Mouse (Mus musculus) stomach, embryonic 14.5 days (tissue): ENCODE measurements around the gene Cacna2d1. TPM values are rescaled to one million over a fixed set of nuclear protein-coding genes. Genes with fewer than 3 reads are reported as not detected.

ENCODE experiments used
- ATAC-seq: fragments of 200-750 bp; cut with Nextera tagmentation; 2 replicates; pipeline ENCODE4 v1.8.0; 2017; ENCODE audit warnings: low read depth, moderate TSS enrichment; ENCODE audit not compliant: insufficient number of reproducible peaks, insufficient read depth, low FRiP score
- H3K27ac ChIP-seq: fragments of 300-500 bp; sonication (generic); 2 replicates; pipeline ENCODE4 v1.5.1; 2014; ENCODE audit warnings: mild to moderate bottlenecking, low read length, moderate library complexity, mixed read lengths
- H3K27me3 ChIP-seq: fragments of 300-500 bp; sonication (generic); 2 replicates; pipeline ENCODE4 v1.6.1; 2014; ENCODE audit warnings: low read length, control low read depth, mixed read lengths; ENCODE audit not compliant: control insufficient read depth, insufficient read depth
- H3K36me3 ChIP-seq: fragments of 300-500 bp; sonication (generic); 2 replicates; pipeline ENCODE4 v1.6.1; 2014; ENCODE audit warnings: mild to moderate bottlenecking, control low read depth, low read length, moderate library complexity, mixed read lengths; ENCODE audit not compliant: control insufficient read depth, insufficient read depth
- H3K4me1 ChIP-seq: fragments of 300-500 bp; sonication (generic); 2 replicates; pipeline ENCODE4 v1.6.1; 2014; ENCODE audit warnings: low read length, control low read depth, mixed read lengths; ENCODE audit not compliant: control insufficient read depth, insufficient read depth
- H3K4me2 ChIP-seq: fragments of 300-500 bp; sonication (generic); replicated peaks from 2 replicates; pipeline ENCODE4 v1.6.1; 2014; ENCODE audit warnings: low read depth, low read length, control low read depth
- H3K4me3 ChIP-seq: fragments of 300-500 bp; sonication (generic); 2 replicates; pipeline ENCODE4 v1.5.1; 2014; ENCODE audit warnings: low read depth, low read length, control low read depth
- H3K9ac ChIP-seq: fragments of 300-500 bp; sonication (generic); replicated peaks from 2 replicates; pipeline ENCODE4 v1.6.1; 2014; ENCODE audit warnings: low read depth, mild to moderate bottlenecking, control low read depth, low read length, moderate library complexity, mixed read lengths
- H3K9me3 ChIP-seq: fragments of 300-500 bp; sonication (generic); 2 replicates; pipeline ENCODE4 v1.6.1; 2016; ENCODE audit warnings: low read depth, low read length, control low read depth; ENCODE audit not compliant: control insufficient read depth
- WGBS: fragments of 180-500 bp; shearing (Covaris S2); extraction: QIAGEN DNeasy Blood & Tissue Kit; methylation state at CpG from one replicate; pipeline ENCODE4 v1.1.7; 2014; 5-methylcytosine and 5-hydroxymethylcytosine counted together
- polyA plus RNA-seq: library from polyadenylated mRNA; unstranded; fragments of >200 nt; fragmentation: Nextera tagmentation; extraction: Ambion mirVana; gene quantifications from 2 replicates; pipeline ENCODE4 v1.2.1, GENCODE M21; 2014

The Cacna2d1 gene
- polyA plus RNA-seq, 1 experiment from 2014 or later: 21.9 TPM

GRCm38 (mm10) chr5:16122110-16122509 lies 187.6 kb downstream of the Cacna2d1 start:
- Histone ChIP-seq H3K36me3 (no peaks in the 10 kb centered on the region), H3K4me2 (no peak overlapping the region), H3K4me3 (no peak overlapping the region), H3K9ac (no peak overlapping the region), H3K9me3 (no peaks in the 10 kb centered on the region), H3K27ac (no peak overlapping the region), H3K27me3 (no peaks in the 10 kb centered on the region), H3K4me1 (no peaks in the 10 kb centered on the region)
- WGBS: 87% methylated on average over 6 of the region's 6 CpGs
- ATAC-seq: no peak

GRCm38 (mm10) chr5:16134286-16135094 lies 200.0 kb downstream of the Cacna2d1 start:
- no peaks in the 10 kb centered on the region for H3K4me1 ChIP-seq
- WGBS: 67% methylated on average over 6 of the region's 6 CpGs
- ATAC-seq: no peak

GRCm38 (mm10) chr5:16135986-16136385 lies 201.5 kb downstream of the Cacna2d1 start:
- no peaks in the 10 kb centered on the region for H3K9me3 ChIP-seq
- WGBS: 82% methylated on average over 3 of the region's 3 CpGs
- H3K4me1 ChIP-seq: no peaks in the 10 kb centered on the region
- H3K4me3 ChIP-seq: no peak overlapping the region
- no peak for ATAC-seq
- H3K9ac ChIP-seq: no peak overlapping the region
- H3K27ac ChIP-seq: no peak overlapping the region
- no peak overlapping the region for H3K4me2 ChIP-seq
- H3K36me3 ChIP-seq: no peaks in the 10 kb centered on the region
- no peaks in the 10 kb centered on the region for H3K27me3 ChIP-seq

More at GRCm38 (mm10) chr5:16134286-16135094, 200.0 kb downstream of the Cacna2d1 start:
- Histone ChIP-seq H3K4me3 (no peak overlapping the region), H3K36me3 (no peaks in the 10 kb centered on the region), H3K27ac (no peak overlapping the region), H3K9me3 (no peaks in the 10 kb centered on the region), H3K27me3 (no peaks in the 10 kb centered on the region), H3K4me2 (no peak overlapping the region), H3K9ac (no peak overlapping the region)

GRCm38 (mm10) chr5:16136839-16137238 lies 202.3 kb downstream of the Cacna2d1 start:
- no peak for ATAC-seq
- no peaks in the 10 kb centered on the region for H3K4me1 ChIP-seq
- no peak overlapping the region for H3K4me2 ChIP-seq
- H3K36me3 ChIP-seq: no peaks in the 10 kb centered on the region
- no peaks in the 10 kb centered on the region for H3K27me3 ChIP-seq
- H3K9me3 ChIP-seq: no peaks in the 10 kb centered on the region
- H3K27ac ChIP-seq: no peak overlapping the region
- 63% methylated on average over 2 of the region's 2 CpGs for WGBS
- H3K4me3 ChIP-seq: no peak overlapping the region
- no peak overlapping the region for H3K9ac ChIP-seq

GRCm38 (mm10) chr5:16146602-16147001 lies 212.1 kb downstream of the Cacna2d1 start:
- Histone ChIP-seq H3K4me3 (no peak overlapping the region), H3K27me3 (no peaks in the 10 kb centered on the region), H3K36me3 (no peaks in the 10 kb centered on the region), H3K4me1 (no peaks in the 10 kb centered on the region), H3K9me3 (no peaks in the 10 kb centered on the region), H3K4me2 (no peak overlapping the region), H3K27ac (no peak overlapping the region), H3K9ac (no peak overlapping the region)
- no peak for ATAC-seq
- 91% methylated on average over 1 of the region's 1 CpGs for WGBS

GRCm38 (mm10) chr5:16155375-16156284 lies 221.1 kb downstream of the Cacna2d1 start:
- no peaks in the 10 kb centered on the region for H3K9me3 ChIP-seq
- no peak overlapping the region for H3K9ac ChIP-seq
- WGBS: 72% methylated on average over 6 of the region's 6 CpGs

GRCm38 (mm10) chr5:16163270-16163669 lies 228.8 kb downstream of the Cacna2d1 start:
- Histone ChIP-seq H3K27me3 (no peaks in the 10 kb centered on the region), H3K27ac (no peak overlapping the region), H3K9ac (no peak overlapping the region), H3K4me1 (no peaks in the 10 kb centered on the region), H3K4me2 (no peak overlapping the region), H3K36me3 (no peaks in the 10 kb centered on the region), H3K4me3 (no peak overlapping the region), H3K9me3 (no peaks in the 10 kb centered on the region)
- no peak for ATAC-seq

More at GRCm38 (mm10) chr5:16155375-16156284, 221.1 kb downstream of the Cacna2d1 start:
- no peaks in the 10 kb centered on the region for H3K27me3 ChIP-seq
- no peaks in the 10 kb centered on the region for H3K4me1 ChIP-seq
- H3K4me2 ChIP-seq: no peak overlapping the region
- no peaks in the 10 kb centered on the region for H3K36me3 ChIP-seq
- no peak overlapping the region for H3K27ac ChIP-seq
- ATAC-seq: no peak
- no peak overlapping the region for H3K4me3 ChIP-seq

- Histone ChIP-seq H3K4me1 (no peaks in the 10 kb centered on the region), H3K4me3 (no peak overlapping the region), H3K9me3 (no peaks in the 10 kb centered on the region), H3K36me3 (no peaks in the 10 kb centered on the region), H3K27ac (no peak overlapping the region), H3K4me2 (no peak overlapping the region), H3K9ac (no peak overlapping the region), H3K27me3 (no peaks in the 10 kb centered on the region)
- 68% methylated on average over 12 of the region's 12 CpGs for WGBS
- no peak for ATAC-seq
These were observed 231.8 kb downstream of the Cacna2d1 start for GRCm38 (mm10) chr5:16166117-16166867.
